Mouse (Mus musculus) limb, embryonic 11.5 days (tissue): ENCODE data around the gene Uba52. TPM values are rescaled to one million over a fixed set of nuclear protein-coding genes. Genes with fewer than 3 reads are reported as not detected.

Experiments
- ATAC-seq: fragments of 200-750 bp; cut with Nextera tagmentation; 2 replicates; pipeline ENCODE4 v1.8.0; 2017; ENCODE audit warnings: low read depth; ENCODE audit not compliant: insufficient number of reproducible peaks, low FRiP score, low TSS enrichment
- DNase-seq: peaks from one replicate; pipeline ENCODE4 v3.0.0-alpha.2; 2015; ENCODE audit warnings: low spot score
- H3K27ac ChIP-seq: fragments of 300-500 bp; sonication (generic); replicated peaks from 2 replicates; pipeline ENCODE4 v1.5.1; 2014; ENCODE audit warnings: low read depth, mild to moderate bottlenecking, low read length
- H3K27me3 ChIP-seq: fragments of 300-500 bp; sonication (generic); 2 replicates; pipeline ENCODE4 v1.6.1; 2014; ENCODE audit warnings: mild to moderate bottlenecking, low read length, mixed read lengths; ENCODE audit not compliant: control insufficient read depth, insufficient read depth
- H3K36me3 ChIP-seq: fragments of 300-500 bp; sonication (generic); 2 replicates; pipeline ENCODE4 v1.6.1; 2014; ENCODE audit warnings: mild to moderate bottlenecking, low read length, moderate library complexity, mixed read lengths; ENCODE audit not compliant: control insufficient read depth, insufficient read depth
- H3K4me1 ChIP-seq: fragments of 300-500 bp; sonication (generic); 2 replicates; pipeline ENCODE4 v1.6.1; 2014; ENCODE audit warnings: low read length, mixed read lengths; ENCODE audit not compliant: control insufficient read depth, insufficient read depth
- H3K4me2 ChIP-seq: fragments of 300-500 bp; sonication (generic); 2 replicates; pipeline ENCODE4 v1.6.1; 2014; ENCODE audit warnings: low read depth, mild to moderate bottlenecking, moderate library complexity; ENCODE audit not compliant: severe bottlenecking
- H3K4me3 ChIP-seq: fragments of 300-500 bp; sonication (generic); 2 replicates; pipeline ENCODE4 v1.5.1; 2014; ENCODE audit warnings: low read depth, low read length
- H3K9ac ChIP-seq: fragments of 300-500 bp; sonication (generic); 2 replicates; pipeline ENCODE4 v1.6.1; 2014; ENCODE audit warnings: mild to moderate bottlenecking, low read length
- H3K9me3 ChIP-seq: fragments of 300-500 bp; sonication (generic); 2 replicates; pipeline ENCODE4 v1.6.1; 2016; ENCODE audit warnings: low read length; ENCODE audit not compliant: control insufficient read depth
- WGBS: fragments of 180-500 bp; shearing (Covaris S2); extraction: QIAGEN DNeasy Blood & Tissue Kit; methylation state at CpG from one replicate; pipeline ENCODE4 v1.1.7; 2014; 5-methylcytosine and 5-hydroxymethylcytosine counted together
- polyA plus RNA-seq: library from polyadenylated mRNA; unstranded; fragments of >200 nt; fragmentation: Nextera tagmentation; extraction: Ambion mirVana; gene quantifications from 2 replicates; pipeline ENCODE4 v1.2.1, GENCODE M21; 2014

Uba52 gene
- polyA plus RNA-seq, 1 experiment from 2014 or later = 926 TPM

DNA sequence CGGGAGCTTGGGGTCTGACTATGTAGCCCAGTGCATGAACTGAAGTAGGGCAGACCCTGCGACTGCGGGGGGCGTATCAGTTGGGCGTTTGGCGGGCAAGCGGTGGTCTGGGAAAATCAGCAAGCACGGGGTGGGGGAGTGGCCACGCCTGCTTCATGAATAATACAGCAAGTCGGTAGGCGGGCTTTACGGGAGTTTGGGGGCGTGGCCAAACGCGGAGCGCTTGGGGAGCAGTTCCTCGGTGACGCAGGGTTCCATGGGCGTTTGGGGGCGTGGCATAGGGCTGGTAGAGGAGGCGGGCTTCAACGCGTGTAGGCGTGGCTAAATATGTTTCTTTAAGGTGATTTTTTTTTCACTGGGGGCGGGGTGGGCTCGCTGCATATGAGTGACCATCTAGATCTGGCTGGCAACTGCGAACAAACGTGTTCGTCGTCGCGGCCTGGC, 28.1 kb upstream of the Uba52 start:
- Histone ChIP-seq H3K27ac (peak overlapping the region; percentile 62; the same call in 1 of the 2 replicates), H3K4me2 (peak overlapping the region; percentile 71), H3K4me1 (peaks cover 9% of the 10 kb centered on the region), H3K4me3 (peak overlapping the region; percentile 84), H3K9ac (peak overlapping the region; percentile 49), H3K36me3 (peaks cover 10% of the 10 kb centered on the region), H3K9me3 (no peaks in the 10 kb centered on the region), H3K27me3 (no peaks in the 10 kb centered on the region)
- DNase-seq (peak; percentile 100), ATAC-seq (peak; percentile 73)
- under 1% methylated on average over 32 of the region's 32 CpGs for WGBS

DNA sequence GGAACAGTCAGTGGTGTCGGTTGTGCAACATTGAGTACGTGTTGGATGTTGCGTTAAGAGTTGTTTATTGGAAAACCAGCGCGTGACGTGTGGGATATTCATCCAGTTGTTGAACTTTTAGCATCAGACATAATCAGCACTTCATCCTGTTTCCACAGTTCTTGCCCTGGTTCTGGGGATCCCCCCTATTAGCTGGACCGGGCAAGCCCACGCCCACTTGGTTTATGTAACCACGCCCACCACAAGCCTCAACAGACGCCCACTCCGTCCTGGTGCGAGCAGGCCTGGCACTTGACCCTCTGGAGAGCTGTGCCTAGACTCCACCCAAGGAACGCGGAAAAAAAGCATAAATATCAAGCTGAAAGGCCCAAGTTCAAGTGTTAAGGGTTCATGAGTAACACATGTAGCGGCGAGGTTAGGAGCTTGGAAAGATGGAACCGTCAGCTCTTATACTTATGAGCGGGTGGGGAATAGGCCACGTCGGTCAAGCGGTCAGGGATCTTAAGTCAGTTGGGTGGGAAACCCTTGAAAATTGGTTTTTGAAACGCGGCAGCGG, 27.5 kb upstream of the Uba52 start:
- DNase-seq (peak; percentile 63), ATAC-seq (peak; percentile 9)
- H3K27ac ChIP-seq = peak overlapping the region; percentile 30; the same call in 1 of the 2 replicates
- no peaks in the 10 kb centered on the region for H3K27me3 ChIP-seq
- H3K4me1 ChIP-seq = peaks cover 9% of the 10 kb centered on the region
- no peaks in the 10 kb centered on the region for H3K9me3 ChIP-seq
- H3K4me2 ChIP-seq = peak overlapping the region; percentile 71
- peaks cover 12% of the 10 kb centered on the region for H3K36me3 ChIP-seq
- 17% methylated on average over 24 of the region's 24 CpGs for WGBS
- H3K9ac ChIP-seq = peak overlapping the region; percentile 49
- peak overlapping the region; percentile 84 for H3K4me3 ChIP-seq

DNA sequence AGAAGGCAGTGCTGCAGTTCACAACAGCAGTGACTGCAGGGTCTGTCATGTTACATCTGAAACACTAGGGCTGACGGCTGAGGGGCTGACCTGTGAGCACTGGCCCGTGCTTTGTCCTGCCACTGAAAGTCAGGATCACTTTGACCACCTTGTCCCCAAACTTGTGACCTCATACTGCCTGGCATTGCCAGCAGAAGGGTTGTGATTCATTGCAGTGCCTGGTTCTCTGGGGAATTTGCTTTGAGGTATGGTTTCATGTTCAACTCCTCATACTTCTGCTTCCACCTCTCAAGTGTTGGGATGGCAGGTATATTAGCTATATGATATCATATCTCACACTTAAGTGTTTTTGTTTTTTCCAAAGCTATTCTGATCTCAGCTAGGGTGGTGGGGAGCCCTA, 25.1 kb upstream of the Uba52 start:
- H3K36me3 ChIP-seq = peaks cover 28% of the 10 kb centered on the region
- 85% methylated on average over 2 of the region's 2 CpGs for WGBS

DNA sequence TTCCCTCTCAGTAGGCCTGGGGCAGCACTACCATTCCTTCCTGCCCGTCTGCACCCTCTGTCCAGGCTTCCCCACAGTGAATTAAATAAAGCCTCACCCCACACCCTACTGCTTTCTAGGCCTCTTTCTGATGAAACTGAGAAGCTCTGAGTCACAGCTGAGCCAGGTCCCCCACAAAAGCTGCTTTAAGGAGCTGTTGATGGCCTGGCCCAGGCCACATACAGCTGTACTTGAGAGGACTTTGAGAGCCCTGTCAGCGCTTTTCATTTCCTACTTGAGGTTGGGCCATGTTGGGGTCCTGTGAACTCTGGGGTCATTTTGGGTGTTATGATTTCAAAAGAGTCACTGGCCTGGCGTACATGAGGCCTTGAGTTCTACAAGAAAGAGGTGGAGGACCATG, 24.6 kb upstream of the Uba52 start:
- no peaks in the 10 kb centered on the region for H3K9me3 ChIP-seq
- no peak overlapping the region for H3K4me2 ChIP-seq
- 92% methylated on average over 3 of the region's 3 CpGs for WGBS
- no peaks in the 10 kb centered on the region for H3K27me3 ChIP-seq
- H3K4me1 ChIP-seq = peaks cover 3% of the 10 kb centered on the region
- H3K36me3 ChIP-seq = peaks cover 31% of the 10 kb centered on the region
- DNase-seq (no peak), ATAC-seq (no peak)
- no peak overlapping the region for H3K27ac ChIP-seq
- no peak overlapping the region for H3K4me3 ChIP-seq
- H3K9ac ChIP-seq = no peak overlapping the region

More for the DNA sequence above, 25.1 kb upstream of the Uba52 start:
- no peak overlapping the region for H3K9ac ChIP-seq
- ATAC-seq (no peak), DNase-seq (no peak)
- H3K9me3 ChIP-seq = no peaks in the 10 kb centered on the region
- no peak overlapping the region for H3K4me3 ChIP-seq
- no peak overlapping the region for H3K4me2 ChIP-seq
- peaks cover 8% of the 10 kb centered on the region for H3K4me1 ChIP-seq
- H3K27ac ChIP-seq = no peak overlapping the region
- no peaks in the 10 kb centered on the region for H3K27me3 ChIP-seq

DNA sequence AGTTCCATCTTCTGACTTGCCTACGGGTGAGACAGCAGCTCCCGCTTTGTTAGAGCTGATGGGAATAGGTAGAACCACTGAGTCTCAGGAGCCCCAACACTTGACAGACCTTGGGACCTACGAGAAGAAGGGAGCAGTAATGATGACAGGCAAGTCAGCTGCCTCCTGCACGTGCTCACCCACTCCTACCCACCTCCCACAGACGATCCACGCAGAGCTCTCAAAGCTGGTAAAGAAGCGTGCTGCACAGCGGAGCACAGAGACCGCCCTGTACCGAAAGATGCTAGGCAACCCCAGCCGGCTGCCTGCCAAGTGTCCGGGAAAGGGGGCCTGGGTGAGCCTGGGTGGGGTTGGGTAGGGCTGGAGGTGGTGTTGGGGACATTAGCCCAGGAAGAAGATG, 23.7 kb upstream of the Uba52 start:
- no peaks in the 10 kb centered on the region for H3K4me1 ChIP-seq
- H3K27me3 ChIP-seq = no peaks in the 10 kb centered on the region
- WGBS = 93% methylated on average over 12 of the region's 12 CpGs
- no peak overlapping the region for H3K4me3 ChIP-seq
- H3K9ac ChIP-seq = no peak overlapping the region
- H3K4me2 ChIP-seq = no peak overlapping the region
- no peak for ATAC-seq
- H3K9me3 ChIP-seq = no peaks in the 10 kb centered on the region
- no peak overlapping the region for H3K27ac ChIP-seq
- peaks cover 36% of the 10 kb centered on the region for H3K36me3 ChIP-seq
- no peak for DNase-seq

DNA sequence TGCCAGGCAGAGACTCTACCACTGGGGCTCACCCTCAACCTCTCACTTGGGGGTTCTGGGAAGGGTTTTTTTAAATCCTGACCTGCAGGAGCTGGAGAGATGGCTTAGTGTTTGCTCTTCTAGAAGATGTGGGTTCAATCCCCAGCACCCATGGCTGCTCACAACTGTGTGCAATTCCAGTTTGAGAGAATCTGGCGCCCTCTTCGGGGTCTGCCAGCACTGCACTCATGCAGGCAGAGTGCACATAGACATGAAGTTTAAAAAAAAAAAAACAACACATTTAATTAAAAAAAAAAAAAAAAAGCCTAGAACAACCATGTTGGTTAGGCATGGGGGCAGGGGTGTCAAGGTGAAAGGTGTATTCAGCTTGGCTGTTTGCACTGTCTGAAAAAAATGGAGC, 19.7 kb upstream of the Uba52 start:
- H3K36me3 ChIP-seq = peaks cover 34% of the 10 kb centered on the region
- H3K4me3 ChIP-seq = no peak overlapping the region
- no peak overlapping the region for H3K27ac ChIP-seq
- H3K27me3 ChIP-seq = no peaks in the 10 kb centered on the region
- ATAC-seq (no peak), DNase-seq (no peak)
- no peaks in the 10 kb centered on the region; the same call in 1 of the 2 replicates for H3K4me1 ChIP-seq
- H3K9me3 ChIP-seq = no peaks in the 10 kb centered on the region
- no peak overlapping the region for H3K4me2 ChIP-seq
- WGBS = 94% methylated on average over 2 of the region's 2 CpGs
- no peak overlapping the region for H3K9ac ChIP-seq

DNA sequence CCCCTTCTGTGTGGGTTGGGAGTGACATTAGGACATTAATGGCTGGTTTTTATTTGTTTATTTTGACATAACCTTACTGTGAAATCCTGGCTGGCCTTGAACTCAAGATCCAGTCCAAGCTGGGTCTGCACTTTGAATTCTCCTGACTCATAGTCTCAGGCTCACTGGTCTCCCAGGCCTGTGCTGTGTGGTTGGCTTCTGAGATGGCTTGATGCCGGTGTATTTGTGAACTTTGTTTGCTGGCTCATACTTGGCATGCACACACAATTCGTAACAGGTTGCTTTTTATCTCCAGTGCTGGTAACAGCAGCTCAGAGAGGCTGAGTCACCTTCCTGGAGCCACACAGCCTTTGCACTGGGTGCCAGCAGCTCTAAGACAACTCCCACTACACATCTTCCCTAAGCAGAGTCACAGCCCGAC, 19.1 kb upstream of the Uba52 start:
- Histone ChIP-seq H3K4me2 (no peak overlapping the region), H3K36me3 (peaks cover 30% of the 10 kb centered on the region)
- ATAC-seq = no peak

DNA sequence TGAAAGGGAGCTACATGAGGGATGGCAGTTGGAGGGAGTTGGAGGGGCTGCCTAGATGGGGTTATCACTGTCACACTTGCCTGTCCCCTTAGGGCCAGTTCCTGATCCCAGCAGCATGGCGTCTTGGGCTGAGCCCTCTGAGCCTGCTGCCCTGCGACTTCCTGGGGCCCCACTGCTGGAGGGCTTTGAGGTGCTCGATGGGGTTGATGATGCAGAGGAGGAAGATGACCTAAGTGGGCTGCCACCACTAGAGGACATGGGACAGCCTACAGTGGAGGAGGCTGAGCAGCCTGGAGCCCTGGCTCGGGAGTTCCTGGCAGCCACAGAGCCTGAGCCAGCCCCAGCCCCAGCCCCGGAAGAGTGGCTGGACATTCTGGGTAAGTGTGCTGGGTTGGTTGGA, 18.7 kb upstream of the Uba52 start:
- no peak overlapping the region for H3K4me2 ChIP-seq
- peaks cover 28% of the 10 kb centered on the region for H3K36me3 ChIP-seq
- H3K4me3 ChIP-seq = no peak overlapping the region
- ATAC-seq (no peak), DNase-seq (no peak)
- no peaks in the 10 kb centered on the region for H3K27me3 ChIP-seq
- WGBS = 89% methylated on average over 5 of the region's 5 CpGs
- 0 out of 2 replicates have a peak overlapping the region, but pooled peaks have one; percentile 5 for H3K9ac ChIP-seq
- no peak overlapping the region for H3K27ac ChIP-seq
- H3K4me1 ChIP-seq = no peaks in the 10 kb centered on the region; the same call in 1 of the 2 replicates
- no peaks in the 10 kb centered on the region for H3K9me3 ChIP-seq

More for the DNA sequence above, 19.1 kb upstream of the Uba52 start:
- no peak overlapping the region for H3K9ac ChIP-seq
- DNase-seq = no peak
- H3K4me1 ChIP-seq = no peaks in the 10 kb centered on the region; the same call in 1 of the 2 replicates
- no peaks in the 10 kb centered on the region for H3K27me3 ChIP-seq
- no peaks in the 10 kb centered on the region for H3K9me3 ChIP-seq
- no peak overlapping the region for H3K27ac ChIP-seq
- 94% methylated on average over 3 of the region's 3 CpGs for WGBS
- no peak overlapping the region for H3K4me3 ChIP-seq
